Mouse (Mus musculus) heart, adult 18-20 months (tissue): ENCODE data around the gene Sp3. TPM values are rescaled to one million over a fixed set of nuclear protein-coding genes. Genes with fewer than 3 reads are reported as not detected.
"Not testable (repeated sequence)": the region's sequence is repeated elsewhere in the genome, so short reads cannot be mapped to it uniquely, and the experiment has no call there.

Experiments
- DNase-seq, 2 experiments: peaks; one replicate each; pipeline ENCODE4 v3.0.0; 2021 to 2022; ENCODE audit warnings: mixed read lengths in 1 of 2
- long read RNA-seq, 2 experiments: library from polyadenylated mRNA; stranded (forward); transcript quantifications; one replicate each; pipeline ENCODE4 v2.0.0; 2021
- total RNA-seq, 2 experiments: library from RNA; stranded (reverse); gene quantifications; 2 replicates each; pipeline ENCODE4 v1.2.3; 2021

Gene Sp3
- 10 to 100 TPM; 27.9 to 32.9 TPM for total RNA-seq
- long read RNA-seq, experiment 1, full-length matches to known transcripts = 9 of 15 reads
- long read RNA-seq, experiment 1, partial matches to known transcripts = 2 of 15 reads
- long read RNA-seq, experiment 1, other reads (novel, unspliced or antisense) = 4 of 15 reads
- long read RNA-seq, experiment 2, full-length matches to known transcripts = 4 of 9 reads
- long read RNA-seq, experiment 2, partial matches to known transcripts = 4 of 9 reads
- long read RNA-seq, experiment 2, other reads (novel, unspliced or antisense) = 1 of 9 reads

GRCm38 (mm10) chr2:72980337-72981074, at the start of gene Sp3:
Gene Sp3, minus strand, starts transcription at chr2:72980446.
- DNase-seq = peak; percentile 97 to 99

- no peak for DNase-seq
Measured at GRCm38 (mm10) chr2:73029846-73030245, 49.6 kb upstream of the Sp3 start.

GRCm38 (mm10) chr2:73028019-73028418, 47.8 kb upstream of the Sp3 start:
- no peak for DNase-seq

- no peak for DNase-seq
Measured at GRCm38 (mm10) chr2:73027126-73027525, 46.9 kb upstream of the Sp3 start.

GRCm38 (mm10) chr2:73023803-73024202, 43.6 kb upstream of the Sp3 start:
- no peak for DNase-seq

- DNase-seq = no peak
Measured at GRCm38 (mm10) chr2:73021046-73021445, 40.8 kb upstream of the Sp3 start.

- DNase-seq = peak; percentile 71 to 76
Measured at GRCm38 (mm10) chr2:73019371-73020146, 39.3 kb upstream of the Sp3 start.

GRCm38 (mm10) chr2:73014063-73014462, 33.8 kb upstream of the Sp3 start:
- not testable (repeated sequence) for DNase-seq

GRCm38 (mm10) chr2:73012636-73013035, 32.4 kb upstream of the Sp3 start:
- DNase-seq = no peak

GRCm38 (mm10) chr2:73007472-73007871, 27.2 kb upstream of the Sp3 start:
- DNase-seq = no peak

GRCm38 (mm10) chr2:73005611-73006515, 25.6 kb upstream of the Sp3 start:
- peak; percentile 39 to 48 for DNase-seq

GRCm38 (mm10) chr2:73003751-73004717, 23.8 kb upstream of the Sp3 start:
- DNase-seq = peak; percentile 93 to 96

- DNase-seq = peak; percentile 78 to 84
Measured at GRCm38 (mm10) chr2:73003049-73003448, 22.8 kb upstream of the Sp3 start.

GRCm38 (mm10) chr2:73002451-73002850, 22.2 kb upstream of the Sp3 start:
- DNase-seq = no peak

- peak; percentile 34 for DNase-seq
Measured at GRCm38 (mm10) chr2:73001994-73002393, 21.7 kb upstream of the Sp3 start.

- peak in 1 of 2 experiments; percentile 47 for DNase-seq
Measured at GRCm38 (mm10) chr2:73000194-73000593, 19.9 kb upstream of the Sp3 start.

- DNase-seq = no peak
Measured at GRCm38 (mm10) chr2:72997586-72997985, 17.3 kb upstream of the Sp3 start.

GRCm38 (mm10) chr2:72996808-72997378, 16.6 kb upstream of the Sp3 start:
- DNase-seq = peak; percentile 77 to 79

GRCm38 (mm10) chr2:72995346-72996097, 15.3 kb upstream of the Sp3 start:
- peak; percentile 75 to 82 for DNase-seq
